Mouse (Mus musculus) kidney, postnatal 0 days (tissue): ENCODE measurements at regions not wholly inside any gene's neighbourhood (a gene's known extent, or its start where the extent isn't known, plus 50 kb on each side); places are given as distances from the start of the nearest gene placed in this dataset.

ENCODE experiments used
- ATAC-seq: fragments of 200-750 bp; cut with Nextera tagmentation; replicated peaks from 2 replicates; pipeline ENCODE4 v1.8.0; 2017; ENCODE audit warnings: low read depth, moderate number of reproducible peaks, moderate TSS enrichment, moderate library complexity; ENCODE audit not compliant: low FRiP score
- DNase-seq: peaks from one replicate; pipeline ENCODE4 v3.0.0-alpha.2; 2016; ENCODE audit warnings: low spot score
- H3K27ac ChIP-seq: fragments of 300-500 bp; sonication (generic); 2 replicates; pipeline ENCODE4 v1.5.1; 2014; ENCODE audit warnings: mild to moderate bottlenecking
- H3K27me3 ChIP-seq: fragments of 300-500 bp; sonication (generic); 2 replicates; pipeline ENCODE4 v1.6.1; 2014; ENCODE audit warnings: low read length, mixed read lengths; ENCODE audit not compliant: insufficient read depth
- H3K36me3 ChIP-seq: fragments of 300-500 bp; sonication (generic); 2 replicates; pipeline ENCODE4 v1.6.1; 2014; ENCODE audit warnings: low read length, mixed read lengths; ENCODE audit not compliant: insufficient read depth
- H3K4me1 ChIP-seq: fragments of 300-500 bp; sonication (generic); replicated peaks from 2 replicates; pipeline ENCODE4 v1.6.1; 2014; ENCODE audit warnings: antibody characterized with exemption, low read length, mixed read lengths; ENCODE audit not compliant: insufficient read depth
- H3K4me2 ChIP-seq: fragments of 300-500 bp; sonication (generic); 2 replicates; pipeline ENCODE4 v1.6.1; 2014; ENCODE audit warnings: mild to moderate bottlenecking, low read length, moderate library complexity, mixed read lengths
- H3K4me3 ChIP-seq: fragments of 300-500 bp; sonication (generic); replicated peaks from 2 replicates; pipeline ENCODE4 v1.5.1; 2014; ENCODE audit warnings: low read depth, low read length
- H3K9ac ChIP-seq: fragments of 300-500 bp; sonication (generic); 2 replicates; pipeline ENCODE4 v1.6.1; 2014; ENCODE audit warnings: low read depth, low read length
- H3K9me3 ChIP-seq: fragments of 300-500 bp; sonication (generic); replicated peaks from 2 replicates; pipeline ENCODE4 v1.6.1; 2016; ENCODE audit warnings: low read length, inconsistent platforms, mixed read lengths
- CTCF ChIP-seq: IDR thresholded peaks from 2 replicates; pipeline ENCODE4 v1.5.1; 2016; ENCODE audit warnings: antibody characterized with exemption, low read depth, mild to moderate bottlenecking, moderate library complexity
- WGBS: fragments of 180-500 bp; shearing (Covaris S2); extraction: QIAGEN DNeasy Blood & Tissue Kit; methylation state at CpG from one replicate; pipeline ENCODE4 v1.1.7; 2014; 5-methylcytosine and 5-hydroxymethylcytosine counted together

DNA sequence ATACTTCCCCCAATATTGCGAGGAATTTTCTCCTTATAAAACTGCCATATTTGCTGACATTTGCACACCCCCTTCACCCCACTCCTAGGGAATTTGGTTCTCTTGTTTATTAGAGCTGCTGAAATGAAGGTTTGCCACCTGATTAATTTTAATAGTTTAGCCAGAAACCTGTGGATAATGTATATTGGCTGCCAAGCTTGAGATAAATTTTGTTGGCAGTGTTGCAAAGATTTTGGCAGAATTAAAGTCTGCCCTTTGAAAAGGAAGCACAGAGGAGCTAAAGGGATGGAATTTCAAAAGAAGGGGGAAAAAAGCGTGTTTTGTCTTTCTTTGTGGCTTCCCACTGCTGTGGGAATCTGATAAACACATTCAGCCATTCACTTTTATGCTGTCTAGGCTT is 354.6 kb upstream of the Car10 start:
- Histone ChIP-seq H3K27me3 (no peaks in the 10 kb centered on the region), H3K4me2 (no peak overlapping the region), H3K4me1 (no peaks in the 10 kb centered on the region), H3K27ac (no peak overlapping the region), H3K36me3 (no peaks in the 10 kb centered on the region), H3K4me3 (no peak overlapping the region), H3K9ac (no peak overlapping the region), H3K9me3 (no peaks in the 10 kb centered on the region)
- no peak for DNase-seq
- TF ChIP-seq CTCF: no peak
- ATAC-seq: no peak
- WGBS: 54% methylated on average over 2 of the region's 2 CpGs

DNA sequence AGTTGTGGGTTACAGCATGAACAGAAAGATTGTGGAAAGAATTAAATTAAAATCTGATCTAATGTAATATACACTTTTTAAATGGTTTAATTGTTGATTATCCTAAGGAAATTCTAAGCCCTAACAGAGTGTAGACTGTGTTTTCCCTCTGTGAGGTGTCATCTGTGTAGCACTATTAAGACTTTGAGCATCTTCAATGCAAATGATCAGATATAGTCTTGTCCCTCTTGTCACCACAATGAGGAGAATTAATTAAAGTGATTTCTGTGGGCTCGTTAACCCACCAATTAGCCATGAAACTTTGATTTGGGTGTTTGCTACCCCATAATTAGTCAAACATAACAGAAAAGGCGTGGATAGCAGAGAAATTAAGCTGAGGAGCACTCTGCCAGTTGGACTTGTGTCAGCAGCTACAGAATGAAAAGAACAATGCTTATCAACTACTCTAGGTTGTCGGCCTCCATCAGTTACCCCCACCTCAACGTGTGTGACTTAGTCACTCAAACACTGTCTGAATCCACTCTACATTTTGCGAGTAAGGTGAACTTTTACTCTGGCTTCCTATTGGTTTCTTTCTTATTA is 339.4 kb upstream of the Car10 start:
- H3K9me3 ChIP-seq: no peaks in the 10 kb centered on the region
- no peak overlapping the region for H3K4me3 ChIP-seq
- H3K27ac ChIP-seq: no peak overlapping the region
- no peak for TF ChIP-seq CTCF
- no peaks in the 10 kb centered on the region for H3K36me3 ChIP-seq
- no peak overlapping the region for H3K4me2 ChIP-seq
- H3K27me3 ChIP-seq: no peaks in the 10 kb centered on the region
- H3K4me1 ChIP-seq: no peaks in the 10 kb centered on the region
- DNase-seq (no peak), ATAC-seq (no peak)
- WGBS: 73% methylated on average over 5 of the region's 5 CpGs
- no peak overlapping the region for H3K9ac ChIP-seq

GRCm38 (mm10) chr11:92769936-92770335 is 327.9 kb upstream of the Car10 start:
- WGBS: 78% methylated on average over 4 of the region's 4 CpGs
- no peak for ATAC-seq
- no peaks in the 10 kb centered on the region for H3K4me1 ChIP-seq
- no peaks in the 10 kb centered on the region for H3K36me3 ChIP-seq
- H3K27me3 ChIP-seq: no peaks in the 10 kb centered on the region
- no peak overlapping the region for H3K4me2 ChIP-seq
- TF ChIP-seq CTCF: 0 out of 2 replicates have a peak, but pooled peaks have one; percentile 17
- H3K9ac ChIP-seq: no peak overlapping the region
- no peaks in the 10 kb centered on the region for H3K9me3 ChIP-seq
- no peak for DNase-seq
- H3K4me3 ChIP-seq: no peak overlapping the region
- H3K27ac ChIP-seq: no peak overlapping the region

- Histone ChIP-seq H3K4me2 (no peak overlapping the region), H3K4me3 (no peak overlapping the region), H3K27ac (no peak overlapping the region), H3K4me1 (no peaks in the 10 kb centered on the region), H3K9ac (no peak overlapping the region), H3K36me3 (no peaks in the 10 kb centered on the region), H3K9me3 (no peaks in the 10 kb centered on the region), H3K27me3 (no peaks in the 10 kb centered on the region)
- ATAC-seq (no peak), DNase-seq (peak; percentile 1)
- no peak for TF ChIP-seq CTCF
- WGBS: 78% methylated on average over 9 of the region's 9 CpGs
Measured at GRCm38 (mm10) chr11:92772916-92773569, 324.8 kb upstream of the Car10 start.

DNA sequence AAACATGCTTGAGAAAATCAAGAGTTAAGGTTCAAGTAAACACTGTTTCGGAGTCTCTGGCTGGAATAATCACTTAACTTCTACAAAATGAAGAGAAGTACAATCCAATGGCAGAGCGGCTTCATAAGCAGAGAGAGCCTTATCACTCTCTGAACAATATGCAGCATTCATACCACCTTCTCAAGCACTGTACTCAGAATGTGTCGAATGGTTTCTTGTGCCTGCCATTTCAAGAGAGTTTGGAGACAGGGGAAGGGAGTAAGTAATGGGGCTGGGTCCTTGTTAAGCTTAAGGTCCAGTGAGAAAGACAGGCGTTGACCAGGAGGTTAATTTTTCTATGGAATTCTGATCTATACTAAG is 324.3 kb upstream of the Car10 start:
- H3K36me3 ChIP-seq: no peaks in the 10 kb centered on the region
- H3K9me3 ChIP-seq: no peaks in the 10 kb centered on the region
- H3K4me1 ChIP-seq: no peaks in the 10 kb centered on the region
- H3K4me2 ChIP-seq: no peak overlapping the region
- DNase-seq: no peak
- H3K27ac ChIP-seq: no peak overlapping the region
- no peaks in the 10 kb centered on the region for H3K27me3 ChIP-seq
- 79% methylated on average over 4 of the region's 4 CpGs for whole genome bisulfite sequencing
- H3K4me3 ChIP-seq: no peak overlapping the region
- no peak for TF ChIP-seq CTCF
- ATAC-seq: no peak
- H3K9ac ChIP-seq: no peak overlapping the region

GRCm38 (mm10) chr11:92774780-92775179 is 323.0 kb upstream of the Car10 start:
- DNase-seq (peak; percentile 18), ATAC-seq (no peak)
- Histone ChIP-seq H3K9me3 (no peaks in the 10 kb centered on the region), H3K4me3 (no peak overlapping the region), H3K4me1 (no peaks in the 10 kb centered on the region), H3K4me2 (no peak overlapping the region), H3K27ac (no peak overlapping the region), H3K36me3 (no peaks in the 10 kb centered on the region), H3K9ac (no peak overlapping the region), H3K27me3 (no peaks in the 10 kb centered on the region)
- peak; percentile 60 for TF ChIP-seq CTCF
- 24% methylated on average over 3 of the region's 3 CpGs for WGBS

- no peak overlapping the region for H3K4me2 ChIP-seq
- H3K9ac ChIP-seq: no peak overlapping the region
- H3K36me3 ChIP-seq: no peaks in the 10 kb centered on the region
- H3K27ac ChIP-seq: no peak overlapping the region
- no peaks in the 10 kb centered on the region for H3K4me1 ChIP-seq
- WGBS: 85% methylated on average over 4 of the region's 4 CpGs
- no peak overlapping the region for H3K4me3 ChIP-seq
- DNase-seq (no peak), ATAC-seq (no peak)
- TF ChIP-seq CTCF: no peak
- H3K27me3 ChIP-seq: no peaks in the 10 kb centered on the region
- no peaks in the 10 kb centered on the region for H3K9me3 ChIP-seq
Measured at GRCm38 (mm10) chr11:92799267-92799666, 298.6 kb upstream of the Car10 start.
